Mouse (Mus musculus) mouse embryonic stem cell (cell line): ENCODE measurements around the gene F2.

Source experiments
- in situ Hi-C, 2 experiments: fragments of 300-500 bp; cut with MboI; formaldehyde crosslinking; loops; 1 replicate in 1 of 2; 3 replicates in 1 of 2; pipeline ENCODE4 v1.14.3; 2019 to 2020; ENCODE audit warnings: low sequenced_read_pairs in 2 of 2, low pct_unique_long_range_greater_than_20kb in 1 of 2, mixed read lengths in 1 of 2; ENCODE audit not compliant: unreplicated experiment in 1 of 2

Gene F2

DNA sequence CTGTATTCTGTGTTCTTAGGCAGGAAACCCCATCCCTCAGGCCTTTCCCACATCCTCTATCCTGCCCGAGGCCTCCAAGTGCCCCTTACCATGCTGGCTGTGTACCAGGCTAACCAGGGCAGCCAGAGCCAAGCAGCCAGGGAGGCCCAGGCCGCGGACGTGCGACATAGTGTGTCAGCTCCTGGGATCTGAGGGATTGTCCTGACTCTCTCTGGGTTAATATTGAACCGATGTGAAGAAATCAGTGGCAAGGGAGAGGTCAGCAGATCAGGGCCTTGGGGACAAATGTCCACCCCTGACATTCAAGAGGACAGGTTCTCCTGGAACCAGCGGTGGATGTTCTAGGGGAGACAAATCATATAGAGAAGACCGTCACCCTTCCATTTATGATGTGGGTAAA lies at the start of gene F2:
Gene F2 (minus strand): TSS at position 186 of the 400 bp plus-strand sequence.
- in situ Hi-C loops, result loop anchor here in 1 of 2 experiments (25.0 kb wide), 1 partner anchor 349 kb away; no protein-coding TSS in a partner anchor

DNA sequence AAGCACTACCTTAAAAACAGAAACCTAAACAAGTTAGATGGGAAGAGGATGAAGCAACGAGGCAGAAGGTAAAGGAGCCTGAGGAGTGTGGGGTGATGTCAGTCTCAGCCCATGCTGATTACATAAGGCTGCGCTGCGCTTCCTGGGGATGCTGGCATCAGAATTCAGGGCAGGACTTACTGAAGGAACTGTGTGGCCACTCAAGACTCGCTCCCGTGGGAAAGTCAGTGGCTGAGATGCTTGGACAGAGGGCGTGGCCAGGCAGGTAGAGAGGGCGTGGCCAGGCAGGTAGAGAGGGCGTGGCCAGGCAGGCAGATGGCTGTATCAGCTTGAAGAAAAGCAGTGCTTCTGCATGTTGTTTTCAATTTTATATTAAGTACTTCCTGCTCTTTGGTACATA lies 47.7 kb upstream of the F2 start:
- in situ Hi-C loops, result no loop called here

DNA sequence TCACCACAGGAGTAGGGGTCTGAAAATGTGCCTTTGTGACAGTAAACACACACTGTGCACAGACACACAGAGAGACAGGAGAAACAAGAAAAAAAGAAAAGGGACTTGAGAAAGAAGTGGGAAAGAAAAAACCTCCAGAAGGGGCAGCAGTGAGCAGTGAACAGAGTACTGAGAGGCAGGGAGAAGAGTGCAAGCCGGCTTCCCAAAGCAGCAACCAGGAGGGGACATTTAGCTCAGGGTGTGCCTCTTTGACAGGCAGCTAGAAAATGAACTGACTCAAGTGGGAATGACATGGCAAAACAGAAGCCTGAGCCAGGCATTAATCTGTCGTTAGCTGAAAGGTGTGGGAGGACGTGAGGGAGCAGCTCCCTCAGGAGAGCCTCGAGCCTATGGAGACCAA lies 46.6 kb upstream of the F2 start:
- in situ Hi-C loops, result no loop called here

DNA sequence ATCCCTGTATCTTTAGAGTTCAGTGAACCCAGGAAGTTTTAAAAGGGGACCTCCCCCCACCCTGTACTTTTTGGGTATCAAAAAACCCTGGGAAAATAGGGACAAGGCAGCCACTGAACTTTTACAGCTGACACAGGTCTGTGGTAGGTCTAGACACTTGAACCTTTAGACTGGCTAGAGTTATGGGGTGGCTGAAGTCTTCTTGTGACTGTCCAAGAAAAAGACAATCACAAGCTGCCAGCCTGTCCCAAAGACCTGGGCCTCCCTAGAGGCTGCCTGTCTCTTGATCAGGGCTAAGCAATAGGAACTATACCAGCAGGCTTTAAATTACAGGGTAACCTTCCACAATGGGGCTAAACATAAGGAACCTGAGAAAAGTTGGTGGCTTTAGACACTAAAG lies 40.7 kb upstream of the F2 start:
- in situ Hi-C loops, result no loop called here

DNA sequence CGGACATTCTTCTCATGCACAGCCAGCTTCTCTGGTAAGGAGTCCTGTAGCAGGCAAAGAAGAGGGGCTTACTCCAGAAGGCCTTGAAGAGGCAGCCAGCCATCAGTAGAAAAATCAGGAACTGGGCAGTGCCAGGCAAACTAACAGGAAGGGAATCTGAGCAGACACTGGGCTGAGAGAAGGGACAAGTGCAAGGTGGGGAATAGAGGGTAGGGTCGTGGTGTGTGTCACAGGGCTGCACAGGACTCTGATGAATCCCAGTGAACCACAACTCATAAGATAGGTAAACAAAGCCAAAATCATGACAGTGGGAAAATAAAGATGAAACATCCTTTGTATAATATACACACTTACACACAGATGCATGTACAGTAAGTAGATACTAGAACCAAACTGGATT lies 40.2 kb upstream of the F2 start:
- in situ Hi-C loops, result no loop called here

DNA sequence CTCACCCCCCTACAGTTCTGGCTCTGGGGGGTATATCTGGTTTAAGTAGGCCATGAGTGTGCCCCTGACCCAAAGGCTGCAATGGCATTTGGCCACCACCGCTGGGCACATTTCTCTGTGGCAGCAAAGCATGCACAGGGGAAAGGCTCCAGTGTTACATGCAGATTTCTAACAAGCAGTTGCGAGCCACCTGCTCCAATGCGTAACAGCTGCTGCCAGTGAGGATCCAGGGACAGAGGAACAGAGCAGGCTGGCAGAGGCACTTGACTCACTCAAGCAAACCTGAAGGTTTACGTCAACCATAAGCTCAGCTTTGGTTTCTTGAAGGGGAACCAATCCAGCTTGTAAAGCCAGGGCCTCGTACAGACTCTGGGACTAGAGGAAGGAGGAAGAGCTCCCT lies 38.7 kb upstream of the F2 start:
- in situ Hi-C loops, result no loop called here

DNA sequence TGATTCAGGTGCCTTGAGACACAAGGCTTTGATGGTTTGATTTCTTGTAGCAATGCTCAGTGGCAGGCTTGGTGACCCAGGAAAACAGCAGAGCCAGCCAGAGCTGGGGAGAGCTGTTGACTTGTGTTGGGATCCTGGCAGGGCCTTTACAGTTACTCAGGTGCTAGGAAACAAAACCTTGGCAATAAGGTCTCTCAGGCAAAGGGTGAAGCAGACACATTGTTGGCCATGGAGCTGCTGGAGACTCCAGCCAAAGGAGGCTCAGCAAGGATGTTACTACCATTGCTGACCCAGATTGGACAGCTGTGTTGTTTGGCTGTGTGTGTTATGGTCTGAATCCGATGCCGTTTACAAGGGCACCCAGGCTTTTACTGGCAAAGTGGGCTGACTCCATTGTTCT lies 37.4 kb upstream of the F2 start:
- in situ Hi-C loops, result no loop called here

DNA sequence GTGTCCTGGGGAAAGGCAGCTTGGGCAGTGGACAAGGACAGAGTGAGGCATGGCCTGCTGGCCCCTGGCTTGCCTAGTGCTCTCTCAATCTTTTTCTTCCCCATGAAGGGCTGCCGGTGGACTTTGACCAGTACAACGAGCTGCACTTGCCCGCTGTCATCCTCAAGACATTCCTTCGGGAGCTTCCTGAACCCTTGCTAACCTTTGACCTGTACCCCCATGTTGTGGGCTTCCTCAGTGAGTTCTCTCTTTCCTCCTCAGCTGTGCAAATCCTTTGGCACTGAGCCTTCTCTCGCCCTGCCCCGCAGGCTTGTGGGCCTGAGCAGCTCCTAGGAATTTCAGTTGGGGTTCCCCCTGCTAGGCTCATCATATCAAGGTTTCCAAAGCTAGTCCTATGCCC lies 33.8 kb upstream of the F2 start:
- in situ Hi-C loops, result no loop called here

DNA sequence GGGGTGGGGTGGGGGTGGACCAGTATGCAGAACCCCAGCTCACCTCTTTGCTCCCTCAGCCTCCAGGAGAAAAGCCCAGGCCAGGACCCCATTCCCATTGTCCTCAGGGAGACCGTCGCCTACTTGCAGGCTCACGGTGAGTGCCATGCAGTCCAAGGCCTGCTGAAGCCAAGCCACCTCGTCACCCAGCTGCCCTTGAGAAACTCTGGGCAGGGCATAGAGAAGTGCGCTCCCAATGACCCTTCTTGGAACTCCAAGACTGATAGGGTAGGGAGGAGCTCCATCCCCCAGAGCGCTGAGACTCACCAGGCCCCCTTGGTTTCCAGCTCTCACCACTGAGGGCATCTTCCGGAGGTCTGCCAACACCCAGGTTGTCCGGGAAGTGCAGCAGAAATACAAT lies 33.1 kb upstream of the F2 start:
- in situ Hi-C loops, result no loop called here

DNA sequence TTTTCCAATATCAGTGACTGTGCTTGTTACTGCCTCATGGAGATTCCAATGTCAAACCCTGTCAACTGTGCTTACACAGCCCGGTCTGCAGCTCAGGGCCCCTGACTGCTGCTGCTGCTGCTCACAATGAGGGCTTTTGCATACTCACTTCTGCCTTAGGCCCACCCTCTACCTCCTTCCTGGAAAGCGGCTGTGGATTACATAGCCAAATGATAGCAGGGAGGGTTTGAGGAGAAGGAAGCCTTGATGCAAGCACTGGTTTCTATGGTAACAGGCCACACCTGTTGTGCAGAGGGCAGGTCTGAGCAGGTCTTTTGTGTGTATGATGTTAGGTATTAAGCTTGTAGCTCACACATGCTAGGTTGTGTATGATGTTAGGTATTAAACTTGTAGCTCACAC lies 31.5 kb upstream of the F2 start:
- in situ Hi-C loops, result no loop called here

DNA sequence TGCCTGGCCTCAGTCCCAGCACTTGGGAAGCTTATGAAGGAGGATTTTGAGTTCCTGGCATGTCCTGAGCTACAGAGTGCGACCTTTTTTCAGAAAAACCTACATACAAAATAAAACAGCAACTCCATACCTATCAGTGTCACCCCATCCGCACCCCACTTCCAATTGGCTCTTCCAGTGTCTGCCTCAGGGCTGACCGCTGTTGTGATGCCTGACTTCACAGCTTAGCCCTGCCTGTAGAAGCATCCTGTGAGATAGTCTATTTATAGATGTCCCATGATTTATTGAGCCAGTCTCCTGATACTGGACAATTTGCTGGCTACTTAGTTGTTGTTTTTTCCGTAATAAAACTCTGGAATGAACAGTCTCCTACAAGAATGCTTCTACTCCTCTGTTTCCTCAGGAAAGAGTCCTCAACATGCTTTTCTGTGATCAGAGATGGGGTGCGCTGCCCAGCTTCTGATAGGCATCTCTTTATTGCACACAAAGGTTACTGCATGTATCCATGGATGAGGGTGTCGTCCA lies 30.2 kb upstream of the F2 start:
- in situ Hi-C loops, result no loop called here

DNA sequence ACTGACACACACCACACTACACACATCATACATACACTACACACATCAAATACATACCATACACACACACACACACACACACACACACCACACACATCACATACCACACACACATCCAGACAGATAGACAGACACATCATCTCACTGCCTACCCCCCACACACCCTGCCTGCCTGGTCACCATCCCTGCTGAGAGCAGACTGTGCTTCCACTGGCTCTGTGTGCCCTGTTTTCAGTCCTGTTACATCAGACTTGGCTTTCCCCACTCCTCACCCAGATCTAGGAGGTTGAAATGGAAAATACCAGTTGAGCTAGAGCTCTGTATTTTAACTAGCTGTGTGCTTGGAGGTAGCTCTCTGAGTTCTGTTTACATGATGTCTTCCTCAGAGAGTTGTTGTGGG lies 28.6 kb upstream of the F2 start:
- in situ Hi-C loops, result no loop called here

DNA sequence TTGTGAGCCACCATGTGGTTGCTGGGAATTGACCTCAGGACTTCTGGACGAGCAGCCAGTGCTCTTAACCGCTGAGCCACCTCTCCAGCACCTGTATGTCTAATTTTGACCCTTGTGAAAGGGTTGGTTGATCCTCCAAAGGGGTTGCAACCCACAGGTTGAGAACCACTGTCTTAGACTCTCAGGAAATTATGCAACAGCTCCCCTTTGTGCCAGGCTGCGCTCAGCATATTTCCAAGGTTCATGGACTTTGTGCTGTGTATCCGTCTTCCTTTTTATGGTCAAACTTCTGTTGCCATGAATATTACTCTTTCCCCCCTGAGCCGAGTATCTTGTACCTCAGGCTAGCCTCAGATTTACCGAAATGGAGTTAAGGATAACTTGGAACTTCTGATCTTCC lies 24.8 kb upstream of the F2 start:
- in situ Hi-C loops, result no loop called here

DNA sequence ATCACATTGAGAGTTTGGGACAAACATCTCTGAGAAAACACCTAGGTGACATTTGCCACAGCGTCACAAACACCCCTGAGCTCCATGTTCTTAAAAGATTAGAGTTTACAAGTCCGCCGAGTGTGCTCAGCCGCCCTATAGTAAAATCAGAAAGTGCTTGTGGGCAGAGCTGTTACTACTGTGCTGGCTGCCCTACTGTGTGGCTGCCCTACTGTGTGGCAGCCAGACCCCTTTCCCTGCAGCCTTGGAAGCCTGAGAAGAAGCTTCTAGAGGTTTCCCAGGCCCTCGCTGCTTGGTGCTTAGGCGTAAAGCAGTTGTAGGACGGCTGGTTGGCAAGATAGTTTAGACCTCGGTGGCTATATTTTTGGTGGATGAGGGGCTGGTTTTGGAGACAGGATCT lies 23.4 kb upstream of the F2 start:
- in situ Hi-C loops, result no loop called here

DNA sequence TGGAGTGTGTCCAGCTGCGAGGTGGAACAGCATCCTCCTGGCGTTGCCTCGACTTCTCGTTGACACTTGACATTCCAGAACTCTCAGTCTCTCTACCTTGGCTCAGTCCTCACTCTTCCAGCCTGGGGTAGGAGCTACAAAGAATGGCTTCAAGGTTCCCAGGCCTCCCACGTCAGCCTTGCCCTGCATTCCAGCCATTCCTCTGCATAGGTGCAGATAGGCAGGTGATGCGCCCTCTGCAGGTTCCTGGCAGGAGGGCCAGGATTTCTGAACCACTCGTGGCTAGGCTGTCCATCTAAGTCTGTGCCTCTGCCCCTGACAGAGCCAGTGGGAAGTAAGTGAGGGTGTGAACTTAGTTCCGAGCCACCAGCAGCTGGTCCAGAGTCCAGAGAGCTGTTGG lies 20.6 kb upstream of the F2 start:
- in situ Hi-C loops, result no loop called here

DNA sequence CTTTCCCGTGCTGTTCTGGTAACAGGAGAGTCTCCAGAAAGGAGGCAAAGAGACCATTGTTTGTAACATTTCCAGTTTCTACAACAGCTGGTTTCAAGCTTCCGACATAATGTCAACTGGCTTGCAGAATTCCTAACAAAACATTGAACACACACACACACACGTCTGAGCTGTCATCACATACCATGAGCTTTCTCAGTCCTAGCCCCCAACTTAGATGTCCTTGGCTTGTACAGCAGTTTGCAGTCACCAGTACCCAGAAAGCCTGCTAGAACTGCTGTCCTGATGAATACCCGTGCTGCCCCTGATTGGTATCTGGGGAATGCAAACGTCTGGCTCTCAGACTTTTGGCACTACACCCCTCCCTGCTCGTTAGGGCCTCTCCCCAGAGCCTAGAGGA lies 19.6 kb upstream of the F2 start:
- in situ Hi-C loops, result no loop called here

DNA sequence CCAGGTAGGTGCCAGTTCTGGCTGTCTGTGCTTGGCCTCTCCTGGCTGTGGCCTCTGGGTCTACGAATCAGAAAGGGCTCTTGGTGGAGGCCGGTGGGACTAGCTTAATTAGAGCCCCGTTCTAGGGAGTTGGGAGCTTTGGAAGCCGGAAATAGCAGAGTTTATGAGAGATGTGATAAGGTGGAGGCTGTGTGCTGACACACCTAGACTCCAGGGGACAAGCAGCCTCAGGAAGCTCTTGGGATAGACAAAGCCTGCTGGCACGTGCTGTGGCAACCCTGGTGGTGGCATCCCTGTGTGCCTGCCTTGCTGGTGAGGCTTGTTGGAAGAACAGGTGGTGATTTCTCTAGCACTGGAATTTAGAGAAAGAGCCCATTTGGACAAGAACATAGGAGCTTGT lies 19.2 kb upstream of the F2 start:
- in situ Hi-C loops, result no loop called here

DNA sequence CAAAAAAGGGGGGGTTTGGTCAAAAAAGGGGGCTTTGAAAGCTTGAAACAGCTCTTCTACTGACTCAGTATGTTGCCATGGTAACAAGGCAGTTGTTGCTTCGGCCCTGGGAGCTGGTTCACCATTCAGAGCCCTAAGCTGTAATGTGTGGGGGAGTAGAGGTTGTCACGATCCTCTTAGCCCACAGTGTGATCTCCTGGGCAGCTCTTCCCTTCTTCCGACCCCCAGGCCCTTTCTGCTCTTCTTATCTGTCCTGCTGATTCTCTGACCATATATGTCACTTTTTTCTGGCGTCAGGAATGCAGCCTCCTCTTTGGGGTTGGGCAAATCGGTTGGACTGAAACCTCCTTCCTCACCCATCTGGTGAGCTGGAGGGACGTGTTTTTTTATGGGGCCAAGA lies 16.6 kb upstream of the F2 start:
- in situ Hi-C loops, result no loop called here

DNA sequence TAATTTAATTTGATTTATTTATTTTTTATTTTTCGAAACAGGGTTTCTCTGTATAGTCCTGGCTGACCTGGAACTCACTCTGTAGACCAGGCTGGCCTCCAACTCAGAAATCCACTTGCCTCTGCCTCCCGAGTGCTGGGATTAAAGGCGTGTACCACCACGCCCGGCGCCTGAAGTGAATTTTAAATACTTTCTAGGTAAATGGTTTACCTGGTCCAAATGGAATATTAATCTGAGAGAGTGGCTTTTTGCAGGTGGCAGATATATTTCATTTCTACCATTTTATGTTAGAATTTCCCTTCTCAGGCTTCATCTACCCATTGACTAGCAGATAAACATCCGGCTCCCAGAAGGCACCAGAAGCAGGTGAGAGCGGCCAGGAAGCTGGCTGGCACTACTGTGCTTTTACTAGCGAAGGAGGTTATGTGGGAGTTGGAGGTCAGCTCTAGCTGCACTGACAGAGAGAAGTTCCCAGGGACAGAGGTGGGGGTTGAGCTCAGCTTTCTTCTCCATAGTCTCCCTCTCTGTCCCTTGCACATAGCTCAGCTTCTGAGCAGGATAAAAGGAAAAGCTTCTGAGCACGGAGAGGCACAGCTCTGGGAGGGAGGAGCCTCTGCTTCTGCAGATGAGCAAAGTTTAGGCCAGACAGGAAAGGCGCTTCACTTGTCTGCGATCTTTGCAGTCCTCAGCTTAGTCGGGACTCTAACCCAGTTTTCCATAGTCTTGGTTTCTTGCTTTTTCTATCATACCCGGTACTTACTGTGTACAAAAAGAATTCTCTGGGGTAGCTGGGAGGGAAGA lies 15.4 kb upstream of the F2 start:
- in situ Hi-C loops, result no loop called here

DNA sequence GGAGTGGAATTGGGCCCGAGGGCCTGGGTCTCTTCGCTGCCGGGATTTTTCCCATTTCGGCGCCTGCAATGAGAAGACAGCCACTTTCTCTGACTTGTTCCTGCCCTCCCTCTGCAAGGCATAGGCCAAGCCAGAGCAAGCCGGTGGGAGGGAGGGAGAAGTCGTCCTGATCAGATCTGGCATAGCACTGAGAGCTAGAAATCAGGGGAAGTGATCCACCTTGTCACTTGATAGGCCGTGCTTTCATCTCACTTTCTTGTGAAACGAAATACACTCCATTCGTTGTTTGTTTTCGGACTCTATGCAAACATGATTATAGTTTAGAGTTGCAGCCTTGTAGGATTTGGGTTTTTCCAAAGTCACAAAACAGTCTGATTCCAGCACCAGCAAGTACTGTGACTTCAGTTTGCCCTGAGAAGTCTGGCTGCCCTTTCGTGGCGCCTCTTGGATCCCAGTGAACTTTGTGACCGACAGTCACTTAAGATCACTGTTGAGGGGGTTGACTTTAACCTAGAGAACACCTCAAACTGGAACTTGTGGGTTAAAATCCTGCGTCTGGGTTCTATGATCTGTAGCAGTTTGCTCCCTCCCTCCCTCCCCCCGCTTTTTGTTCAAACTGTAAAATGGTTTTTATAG lies 14.3 kb upstream of the F2 start:
- in situ Hi-C loops, result no loop called here
